Mouse (Mus musculus) NIH3T3 (cell line): ENCODE measurements around the gene Rrp15.
A peak's percentile ranks its signal among the peaks of the same experiment; 100 is the strongest.
"Not testable (repeated sequence)": the region's sequence is repeated elsewhere in the genome, so short reads cannot be mapped to it uniquely, and the experiment has no call there.

ENCODE experiments used
- DNase-seq: peaks from one replicate; pipeline ENCODE4 v3.0.0-alpha.2; 2012; ENCODE audit warnings: low read depth

Rrp15 gene

DNA sequence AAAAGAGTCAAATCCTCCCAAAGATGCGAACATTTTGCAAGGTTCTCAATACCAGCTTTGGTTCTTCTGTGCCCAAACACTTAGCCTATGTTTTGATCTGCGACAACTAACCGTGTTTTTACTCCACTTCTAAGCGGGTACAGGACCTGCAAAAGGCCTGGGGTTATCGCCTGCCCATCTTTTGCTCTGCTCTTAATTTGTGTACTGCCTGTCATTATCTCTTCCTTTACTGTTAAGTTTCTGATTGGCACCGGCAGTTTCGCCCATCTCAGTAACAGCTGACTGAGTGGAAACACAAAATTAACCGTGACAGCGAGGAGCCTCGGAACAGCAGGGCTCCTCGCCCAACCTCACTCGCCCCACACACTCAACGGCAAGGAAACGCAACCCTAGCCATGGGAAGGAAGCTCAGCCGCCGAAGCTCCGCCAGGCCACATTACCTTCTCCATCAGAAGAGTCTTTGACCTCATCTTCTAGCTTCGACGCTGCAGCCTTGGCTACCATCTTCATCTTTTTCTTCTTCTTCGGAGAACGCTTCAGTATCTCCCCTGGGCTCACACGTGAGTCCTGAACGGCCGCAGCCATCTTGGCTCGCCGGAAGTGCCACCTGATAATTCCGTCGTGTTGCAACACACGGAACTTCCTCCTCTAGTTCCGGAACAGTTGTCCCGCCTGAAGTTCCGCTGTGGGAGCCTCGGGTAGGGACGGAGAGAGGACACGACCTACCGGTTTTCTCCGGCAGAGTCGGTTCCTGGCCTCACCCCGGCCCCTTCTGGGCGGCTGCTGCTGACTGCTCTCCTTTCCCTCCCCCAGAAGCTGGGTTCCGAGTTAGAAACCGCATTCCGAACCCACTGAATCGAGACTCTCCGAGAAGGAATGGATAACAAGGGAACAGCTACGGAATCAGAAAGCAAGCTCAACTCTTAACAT, at the start of gene Rrp15:
Rrp15 (minus strand) TSS at position 635 of the 930 bp plus-strand sequence.
- peak; percentile 96 for DNase-seq

DNA sequence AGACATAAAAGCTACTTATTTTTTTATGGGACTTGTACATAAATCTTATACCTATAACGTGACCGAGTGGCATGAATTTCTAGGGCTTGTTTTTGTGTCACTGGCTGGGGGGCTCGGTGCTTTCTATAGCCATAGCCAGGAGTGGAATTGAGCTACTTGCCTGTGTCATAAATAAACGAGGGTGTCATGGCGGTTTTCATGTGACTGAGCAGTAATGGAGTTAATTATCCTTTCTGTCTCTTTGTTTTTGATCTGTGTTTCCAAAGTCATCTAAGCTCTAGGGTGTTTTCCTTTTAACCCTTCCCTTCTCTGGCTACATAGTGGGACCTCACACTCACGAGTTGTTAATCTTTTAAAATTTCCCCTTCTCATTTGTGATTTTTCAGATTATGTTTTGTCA, 48.8 kb upstream of the Rrp15 start:
- no peak for DNase-seq

DNA sequence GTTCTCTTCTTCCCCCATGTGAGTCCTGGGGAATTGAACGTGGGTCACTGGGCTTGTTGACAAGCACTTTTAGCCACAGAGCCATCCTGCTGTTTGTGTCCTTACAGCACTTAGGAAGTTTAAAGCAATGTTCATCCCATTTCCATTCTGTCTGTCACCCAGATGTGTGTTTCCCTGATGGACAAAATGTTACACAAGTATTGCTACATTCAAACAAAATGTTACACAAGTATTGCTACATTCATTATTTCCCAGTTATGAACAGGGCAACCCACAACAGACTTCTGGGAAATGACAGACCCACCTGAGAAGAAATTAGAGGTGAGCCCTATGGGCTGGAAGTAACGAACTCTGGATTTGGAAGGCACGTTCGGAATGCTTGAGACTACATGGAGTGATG, 36.2 kb upstream of the Rrp15 start:
- DNase-seq: no peak

DNA sequence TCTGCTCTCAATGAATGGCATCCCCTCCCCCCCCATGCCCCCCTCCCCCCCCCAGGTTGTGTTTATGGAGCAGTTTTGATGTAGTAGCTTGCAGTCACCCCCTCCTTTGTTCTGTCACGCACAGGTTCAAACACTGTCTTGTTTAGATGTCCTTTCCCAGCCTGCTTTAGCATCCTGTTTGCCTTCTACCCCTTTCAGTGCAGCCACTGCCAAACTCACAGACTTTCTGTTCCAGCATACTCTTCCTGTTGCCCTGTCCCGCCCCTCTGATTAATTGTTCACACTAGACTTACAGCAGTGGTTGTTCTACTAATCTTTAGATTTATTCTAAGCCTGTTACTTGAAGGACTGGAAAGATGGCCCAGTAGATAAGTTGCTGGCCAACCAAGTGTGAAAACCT, 31.7 kb upstream of the Rrp15 start:
- DNase-seq: no peak

DNA sequence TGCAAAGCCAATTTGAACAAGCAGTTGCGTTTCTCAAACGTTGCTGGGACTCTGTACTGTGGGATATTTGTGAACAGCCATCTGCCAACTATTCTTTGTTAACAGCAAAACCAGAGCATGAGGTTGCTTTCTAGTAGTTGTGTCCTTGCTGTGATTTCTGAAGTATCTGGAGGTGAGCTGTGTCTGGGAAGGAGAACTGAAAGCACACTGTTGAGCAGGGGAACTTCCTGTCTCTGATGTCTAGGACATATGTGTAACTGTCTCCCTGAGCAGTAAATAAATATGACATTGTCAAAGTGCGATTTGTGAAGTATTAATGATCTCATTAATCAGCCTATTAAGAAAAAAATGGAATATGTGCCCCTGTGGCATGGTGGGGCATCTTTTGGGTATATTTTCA, 24.0 kb upstream of the Rrp15 start:
- no peak for DNase-seq

DNA sequence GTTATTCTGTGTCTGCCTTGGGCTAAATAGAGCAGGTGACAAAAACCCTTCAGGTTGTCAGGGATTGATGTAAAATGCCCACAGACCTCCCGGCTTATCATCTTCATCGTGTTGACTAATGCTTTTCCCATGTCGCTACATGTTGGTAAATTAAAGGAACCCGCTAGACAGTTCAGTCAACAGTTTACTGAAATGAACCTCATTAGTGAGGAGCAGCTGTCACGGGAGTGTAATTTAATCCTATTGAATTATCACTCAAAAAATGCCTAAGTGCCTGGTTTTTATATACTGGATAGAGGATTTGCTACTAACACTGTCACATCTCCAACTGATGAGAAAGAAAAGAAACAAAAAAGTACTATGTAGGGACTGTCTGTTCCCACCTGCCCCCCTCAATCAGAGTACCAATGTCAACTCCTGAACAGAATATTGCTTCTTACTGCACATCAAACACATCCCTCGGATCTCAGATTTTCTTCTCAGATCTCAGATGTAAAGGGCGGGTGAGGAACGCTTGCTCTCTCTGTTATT, 23.5 kb upstream of the Rrp15 start:
- DNase-seq: no peak

DNA sequence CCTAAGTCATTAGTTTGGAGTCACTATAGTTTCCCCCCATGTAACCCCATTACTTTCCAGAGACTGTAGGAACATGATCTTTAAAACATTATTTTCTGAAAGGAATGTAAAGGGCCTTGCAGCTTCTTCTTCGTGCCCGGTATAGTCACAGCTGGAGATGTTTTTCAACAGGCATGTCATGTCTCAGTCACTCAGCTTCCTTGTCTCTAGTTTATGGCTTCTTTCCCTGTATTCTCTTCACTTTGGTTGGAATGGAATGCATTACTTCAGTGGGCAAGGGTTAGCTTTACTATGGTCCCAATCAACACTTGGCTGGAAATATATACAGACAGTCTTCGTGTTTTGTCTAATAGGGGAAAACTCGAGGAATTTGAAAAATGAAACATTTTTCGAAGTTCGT, 22.8 kb upstream of the Rrp15 start:
- DNase-seq: no peak

DNA sequence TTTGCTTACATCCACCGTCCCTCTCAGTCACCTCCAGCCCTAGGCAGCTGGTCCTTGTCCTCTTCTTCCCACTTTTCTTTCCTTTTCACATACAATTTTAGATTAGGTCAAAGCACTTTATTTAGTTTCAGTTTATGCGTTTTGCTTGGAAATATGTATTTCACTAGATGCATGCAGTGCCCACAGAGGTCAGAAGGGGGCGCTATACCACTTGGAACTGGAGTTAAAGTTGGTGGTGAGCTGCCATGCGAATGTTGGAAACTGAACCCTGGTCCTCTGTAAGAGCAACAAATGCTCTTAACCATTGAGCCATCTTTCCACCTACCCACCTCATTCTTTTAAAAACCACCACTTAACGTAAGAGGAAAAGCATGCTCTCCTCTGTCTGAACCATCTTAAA, 21.5 kb upstream of the Rrp15 start:
- DNase-seq: no peak

DNA sequence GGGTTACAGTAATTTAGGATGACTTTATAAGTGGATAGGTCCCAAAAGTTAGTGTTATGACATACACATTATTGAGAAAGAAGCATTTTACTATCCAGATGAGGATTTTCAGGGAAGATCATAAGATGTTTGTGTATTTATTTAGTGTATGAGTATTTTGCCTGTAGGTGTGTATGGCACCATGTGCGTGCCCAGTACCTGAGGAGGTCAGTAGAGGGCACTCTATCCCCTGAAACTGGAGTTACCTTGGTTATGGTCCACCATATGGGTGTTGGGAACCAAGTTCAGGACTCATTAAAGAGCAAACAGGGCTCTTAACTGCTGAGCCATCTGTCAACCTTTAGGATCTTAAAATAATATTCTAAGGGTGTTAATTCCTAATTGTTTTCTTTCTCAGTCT, 19.2 kb upstream of the Rrp15 start:
- DNase-seq: no peak

DNA sequence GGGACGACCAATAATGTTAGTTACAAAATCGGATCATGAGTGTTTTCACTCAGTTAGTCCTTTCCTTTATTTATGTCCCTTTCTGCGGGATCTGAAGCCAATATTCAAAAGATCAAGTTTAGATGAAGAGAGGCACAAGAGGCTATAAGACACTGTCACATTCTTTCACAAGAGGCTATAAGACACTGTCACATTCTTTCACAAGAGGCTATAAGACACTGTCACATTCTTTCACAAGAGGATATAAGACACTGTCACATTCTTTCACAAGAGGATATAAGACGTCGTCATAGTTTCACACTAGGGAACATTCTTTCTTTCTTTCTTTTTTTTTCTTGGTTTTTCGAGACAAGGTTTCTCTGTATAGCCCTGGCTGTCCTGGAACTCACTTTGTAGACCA, 14.3 kb upstream of the Rrp15 start:
- not testable (repeated sequence) for DNase-seq

DNA sequence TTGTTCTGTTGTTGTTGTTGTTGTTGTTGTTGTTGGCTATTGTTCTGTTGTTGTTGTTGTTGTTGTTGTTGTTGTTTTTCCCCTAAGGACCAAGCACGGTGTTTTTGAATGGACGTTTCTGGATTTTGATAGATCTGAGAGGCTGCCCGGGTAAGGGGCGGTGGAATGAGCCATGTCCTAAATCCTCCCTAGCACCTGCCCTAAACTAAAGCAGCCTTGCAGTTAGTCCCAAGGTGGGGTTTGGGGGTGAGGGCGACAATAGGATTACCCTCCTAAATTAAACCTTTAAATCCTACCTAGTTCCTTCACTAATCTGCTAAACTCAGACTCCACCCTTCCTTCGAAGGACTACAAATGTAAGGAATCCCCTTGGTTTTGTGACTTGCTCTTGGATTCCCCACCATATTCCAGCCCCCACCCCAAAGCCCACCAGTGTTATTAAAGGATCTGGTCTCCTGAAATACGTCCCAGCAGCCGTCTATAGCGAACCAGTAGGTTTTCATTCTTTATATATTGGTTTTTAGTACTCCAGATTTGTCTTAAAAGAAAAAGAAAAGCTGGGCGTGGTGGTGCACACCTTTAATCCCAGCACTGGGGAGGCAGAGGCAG, 621 bp upstream of the Rrp15 start:
- no peak for DNase-seq

DNA sequence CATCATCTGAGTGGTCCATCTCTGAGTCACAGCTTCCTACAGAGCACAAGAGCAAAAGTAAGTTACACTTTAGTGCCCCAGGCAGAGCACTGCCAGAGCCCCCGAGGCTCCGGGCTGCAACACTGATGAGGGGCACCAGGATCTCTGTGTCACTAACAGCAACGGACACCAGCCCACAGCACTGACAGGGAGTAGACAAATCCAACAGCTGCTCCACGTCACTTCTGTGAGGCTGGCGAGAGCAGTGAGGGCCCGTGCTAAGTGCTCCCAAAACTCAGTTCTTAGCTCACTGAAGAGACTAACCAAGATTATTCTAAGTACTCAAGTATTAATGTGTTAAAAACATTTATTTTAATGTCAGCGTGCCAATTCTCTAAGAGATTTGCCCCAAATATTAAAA, 9.3 kb downstream of the Rrp15 start:
- no peak for DNase-seq

DNA sequence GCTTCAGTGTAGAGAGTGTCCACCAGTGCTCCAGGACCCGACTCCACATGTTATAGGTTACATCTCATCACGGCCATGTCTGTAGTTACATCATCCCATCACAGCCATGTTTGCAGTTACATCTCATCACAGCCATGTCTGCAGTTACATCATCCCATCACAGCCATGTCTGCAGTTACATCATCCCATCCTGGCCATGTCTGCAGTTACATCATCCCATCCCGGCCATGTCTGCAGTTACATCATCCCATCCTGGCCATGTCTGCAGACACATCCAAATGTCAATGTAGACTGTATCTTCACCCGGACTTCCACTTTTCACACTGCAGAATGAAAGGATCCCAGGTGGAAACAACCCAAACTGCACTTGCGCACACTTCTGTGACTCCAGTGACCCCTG, 13.6 kb downstream of the Rrp15 start:
- no peak for DNase-seq

DNA sequence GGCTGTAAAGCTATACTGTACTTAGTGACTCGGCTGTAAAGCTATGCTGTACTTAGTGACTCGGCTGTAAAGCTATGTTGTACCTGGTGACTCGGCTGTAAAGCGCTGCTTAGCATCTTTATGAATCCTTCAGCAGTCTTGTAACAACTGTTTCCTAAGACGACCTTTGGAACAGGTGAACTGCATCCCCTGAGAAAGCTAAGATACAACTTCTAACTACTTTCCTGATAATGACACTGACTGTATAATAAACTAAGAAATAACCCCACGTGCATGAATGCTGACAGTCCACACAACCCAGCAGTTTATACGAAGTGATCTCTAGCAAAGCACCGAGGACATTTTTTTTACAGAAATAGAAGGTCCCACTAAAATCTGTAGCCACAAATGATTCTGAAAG, 16.1 kb downstream of the Rrp15 start:
- no peak for DNase-seq

DNA sequence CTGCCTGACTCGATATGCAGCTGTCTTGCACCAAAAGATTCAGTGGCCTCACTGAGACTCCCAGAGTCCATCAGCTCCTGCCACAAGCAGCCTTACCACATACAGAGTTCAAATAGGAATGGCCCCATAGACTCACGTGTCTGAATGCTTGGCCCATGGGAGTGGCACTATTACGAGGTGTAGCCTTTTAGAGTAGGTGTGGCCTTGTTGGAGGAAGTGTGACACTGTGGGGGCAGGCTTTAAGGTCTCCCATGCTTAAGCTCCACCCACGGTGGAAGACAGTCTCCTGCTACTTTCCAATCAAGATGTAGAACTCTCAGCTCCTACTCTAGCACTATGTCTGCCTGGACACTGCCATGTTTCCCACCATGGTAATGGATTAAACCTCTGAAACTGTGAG, 20.4 kb downstream of the Rrp15 start:
- no peak for DNase-seq

DNA sequence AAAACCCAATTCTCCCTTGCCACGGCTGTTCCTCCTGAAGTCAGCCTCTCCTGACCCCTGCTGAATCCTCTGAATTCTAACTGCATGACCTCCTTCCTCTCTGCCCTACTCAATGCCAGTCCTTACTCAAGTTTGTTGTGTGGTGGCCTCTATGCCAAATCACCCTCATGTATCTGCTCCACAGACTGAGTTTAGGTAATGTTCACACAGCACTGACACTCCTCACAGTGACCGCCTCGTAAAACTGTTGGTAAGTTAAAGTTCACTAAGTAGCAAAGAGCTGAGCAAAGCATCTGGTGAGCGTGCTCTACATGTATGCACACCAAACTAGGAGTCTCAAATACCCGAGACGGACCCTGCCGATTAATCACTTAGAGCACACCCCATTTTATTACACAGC, 23.0 kb downstream of the Rrp15 start:
- DNase-seq: no peak

DNA sequence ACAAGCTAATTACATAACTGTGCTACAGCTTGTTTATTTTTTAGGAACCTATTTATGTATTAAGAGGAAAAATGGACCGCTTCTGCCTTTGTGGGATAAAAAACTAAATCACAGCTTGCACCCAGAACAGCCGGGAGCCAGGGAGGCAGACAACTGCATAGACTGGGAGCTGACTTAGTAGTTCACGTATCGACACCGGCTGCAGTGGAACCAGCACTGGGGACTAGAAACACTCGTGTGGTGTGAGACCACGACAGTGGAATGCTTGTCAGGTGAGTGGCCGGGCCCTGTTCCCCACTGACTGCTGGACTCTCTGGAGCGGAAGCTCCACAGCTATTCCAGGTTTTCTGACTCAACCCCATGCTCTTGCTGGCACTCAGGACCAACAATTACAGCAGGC, 26.9 kb downstream of the Rrp15 start:
- DNase-seq: no peak

DNA sequence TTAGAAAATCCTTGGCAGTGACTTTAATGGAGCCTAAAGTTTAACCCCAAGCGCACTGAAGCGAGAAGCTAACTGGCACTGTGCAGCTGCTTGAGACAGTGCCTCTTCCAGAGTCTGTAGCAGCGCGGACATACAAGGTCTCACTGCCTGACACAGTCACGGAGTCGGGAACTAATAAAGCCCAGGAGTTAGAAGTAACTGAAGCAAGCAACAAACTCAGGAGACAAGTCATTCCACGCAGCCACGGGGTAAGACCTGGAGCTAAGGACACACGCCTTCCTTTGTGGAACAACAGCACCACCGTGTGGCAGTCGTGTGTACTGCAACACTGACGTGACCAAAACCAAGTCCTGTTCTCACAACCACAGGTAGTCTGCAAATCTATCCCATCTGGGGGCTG, 27.3 kb downstream of the Rrp15 start:
- peak; percentile 93 for DNase-seq

DNA sequence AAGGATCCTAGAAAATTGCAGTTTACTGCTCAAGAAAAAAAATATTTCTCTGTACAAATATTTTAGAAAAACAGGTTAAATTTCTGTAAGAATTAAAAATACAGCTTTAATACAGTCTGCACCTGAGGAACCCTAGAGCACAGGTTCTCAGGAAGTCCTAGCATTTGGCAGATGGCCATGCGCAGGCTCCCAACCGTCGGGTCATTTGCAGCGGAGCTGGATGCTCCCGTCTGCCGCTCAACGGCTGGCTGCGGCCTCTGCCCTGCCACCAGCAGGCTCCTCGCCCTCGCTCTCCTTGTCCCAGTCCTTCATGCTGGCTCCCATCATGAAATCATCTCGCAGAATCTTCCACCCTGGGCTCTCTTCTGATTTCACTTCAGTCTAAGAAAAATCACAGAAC, 28.0 kb downstream of the Rrp15 start:
- no peak for DNase-seq

DNA sequence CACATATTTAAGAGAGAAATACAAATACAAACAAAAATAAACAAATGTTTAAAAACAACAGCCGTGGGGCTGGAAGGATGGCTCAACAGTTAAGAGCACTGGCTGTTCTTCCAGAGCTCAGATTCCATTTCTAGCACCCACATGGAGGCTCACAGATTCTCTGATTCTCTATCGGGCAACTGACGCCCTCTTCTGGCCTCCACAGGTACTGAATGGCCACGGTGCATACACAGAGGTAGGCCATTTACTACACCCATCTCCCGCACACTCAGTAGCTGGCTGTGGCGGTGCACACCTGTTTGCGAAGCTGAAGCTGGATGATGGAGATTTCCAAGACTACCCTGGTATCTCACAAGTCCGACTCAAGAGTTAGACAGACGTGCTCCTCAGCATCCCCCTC, 29.4 kb downstream of the Rrp15 start:
- DNase-seq: no peak

DNA sequence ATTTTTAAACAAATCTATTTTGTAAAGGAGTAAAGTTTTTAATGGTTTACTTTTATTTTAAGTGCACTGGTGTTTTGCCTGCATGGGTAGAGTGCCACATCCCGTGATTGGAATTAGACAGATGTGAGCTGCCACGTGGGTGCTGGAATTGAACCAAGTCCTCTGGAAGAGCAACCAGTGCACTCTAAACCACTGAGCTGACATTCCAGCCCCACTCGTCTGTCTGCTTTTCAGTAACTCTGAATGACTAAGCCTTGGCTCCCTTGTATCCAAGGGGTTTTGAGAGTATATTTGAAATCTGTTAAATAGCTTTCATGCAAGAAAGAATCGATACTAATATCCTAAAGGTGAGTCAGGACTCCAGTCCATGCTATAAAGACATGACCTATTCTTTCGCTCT, 30.3 kb downstream of the Rrp15 start:
- DNase-seq: peak; percentile 84

DNA sequence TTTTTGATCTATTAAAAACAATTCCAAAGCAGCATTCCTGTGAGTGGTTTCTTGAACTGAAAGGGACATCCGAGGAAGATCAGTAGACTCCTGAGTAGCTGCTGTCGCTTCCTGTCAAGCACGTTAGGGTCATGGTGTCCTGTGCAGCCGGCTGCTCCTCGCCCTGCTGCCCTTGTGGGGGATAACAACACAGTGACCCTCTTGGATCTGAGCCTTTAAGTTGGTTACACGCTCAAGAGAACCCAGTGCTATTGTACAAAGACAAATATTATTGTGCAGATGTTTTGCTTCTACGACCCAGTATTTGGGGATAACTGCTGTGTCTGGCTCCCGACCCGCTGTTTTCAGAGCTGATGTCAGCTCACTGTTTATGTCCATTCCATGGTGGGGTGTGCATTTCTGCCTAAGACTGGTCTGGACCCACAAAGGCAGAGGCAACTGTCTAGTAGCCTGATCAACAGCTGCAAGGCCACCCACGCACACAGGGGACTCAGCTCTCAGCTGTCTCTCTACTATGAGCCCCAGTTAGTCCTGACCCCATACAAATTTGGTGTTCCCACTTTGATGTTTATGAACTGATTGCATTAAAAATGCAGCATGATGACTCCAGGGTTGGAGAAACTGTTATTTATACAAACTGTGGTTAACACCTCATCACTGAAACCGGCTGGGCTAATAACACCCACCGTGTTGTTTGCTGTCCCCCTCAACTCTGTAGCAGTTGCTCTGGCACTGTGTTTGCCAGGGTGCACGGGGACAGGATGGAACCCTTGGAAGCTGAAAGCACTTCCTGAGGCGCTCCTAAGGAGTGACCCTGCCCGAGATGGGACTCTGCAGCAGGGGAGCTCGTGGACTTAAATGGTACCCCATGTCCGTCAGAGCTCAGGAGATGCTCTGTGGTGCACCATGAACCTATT, 33.9 kb downstream of the Rrp15 start:
- DNase-seq: no peak
